ENCODE assay signal across 11 mouse cellular contexts in genomic region chr4:134065431-134066004, GRCm38 (mm10). TPM values are rescaled to one million over a fixed set of nuclear protein-coding genes. Genes with fewer than 3 reads are reported as not detected.
A peak's percentile ranks its signal among the peaks of the same experiment; 100 is the strongest.
DNase-seq lines count a peak whose midpoint lies in the region; ATAC-seq and TF ChIP-seq lines count a peak whose summit lies in the region.
"Had no signal": no experiment of that assay in that cellular context is flagged by ENCODE, and none has a peak within 500 bp of the region (broad histone marks: within the 10 kb centered on the region; RNA-seq: fewer than 3 reads in every experiment).

No protein-coding gene starts in this region.

- WGBS in kidney, postnatal 0 days, result 14% methylated on average over 23 of the region's 23 CpGs
- WGBS in lung, postnatal 0 days, result 16% methylated on average over 22 of the region's 23 CpGs

- H3K36me3 ChIP-seq in kidney, postnatal 0 days (ENCODE audit: insufficient read depth, low read length), result no peaks in the 10 kb centered on the region
- no peaks in the 10 kb centered on the region for H3K36me3 ChIP-seq in lung, postnatal 0 days (ENCODE audit: insufficient read depth, low read length)

- TF ChIP-seq EP300 in lung, postnatal 0 days (IDR thresholded peaks at IDR 0.05), result no peak

- H3K4me1 ChIP-seq in kidney, postnatal 0 days (replicated peaks; ENCODE audit: insufficient read depth, low read length), result no peaks in the 10 kb centered on the region
- H3K4me1 ChIP-seq in lung, postnatal 0 days (ENCODE audit: insufficient read depth, low read depth, low read length), result no peaks in the 10 kb centered on the region

- no peaks in the 10 kb centered on the region for H3K27me3 ChIP-seq in kidney, postnatal 0 days (ENCODE audit: insufficient read depth, low read length)
- no peaks in the 10 kb centered on the region for H3K27me3 ChIP-seq in lung, postnatal 0 days (replicated peaks; ENCODE audit: insufficient read depth, low read length)

- ATAC-seq in kidney, postnatal 0 days (replicated peaks; ENCODE audit: low FRiP score, low read depth), result no peak
- ATAC-seq in lung, postnatal 0 days, result peak; percentile 74

- DNase-seq in urinary bladder, adult 18-20 months (ENCODE audit: low spot score in 2 of 2), result peak; percentile 67 to 74
- no peak for DNase-seq in urinary bladder, postnatal 10 days (ENCODE audit: low spot score)
- no peak for DNase-seq in kidney, postnatal 0 days (ENCODE audit: low spot score)
- peak; percentile 48 for DNase-seq in lung, postnatal 0 days (ENCODE audit: low spot score)
- no peak for DNase-seq in cerebellum, postnatal 14 days
- no peak for DNase-seq in thymus, postnatal 25 days
- DNase-seq in adrenal gland, postnatal 14 days, result no peak
- DNase-seq in spleen, adult 18-20 months, result no peak
- DNase-seq: heart, postnatal 14 days had no signal

- H3K4me2 ChIP-seq in kidney, postnatal 0 days (ENCODE audit: low read length), result peak overlapping the region; percentile 29
- H3K4me2 ChIP-seq in lung, postnatal 0 days (replicated peaks; ENCODE audit: low read depth, low read length), result peak overlapping the region; percentile 43

- H3K4me3 ChIP-seq in kidney, postnatal 0 days (replicated peaks; ENCODE audit: low read depth, low read length), result no peak overlapping the region
- H3K4me3 ChIP-seq in lung, postnatal 0 days (ENCODE audit: low read depth, low read length), result no peak overlapping the region

- TF ChIP-seq CTCF in kidney, postnatal 0 days (IDR thresholded peaks at IDR 0.05; ENCODE audit: low read depth), result no peak
- TF ChIP-seq CTCF in lung, postnatal 0 days (IDR thresholded peaks at IDR 0.05), result no peak

- no peak overlapping the region for H3K9ac ChIP-seq in kidney, postnatal 0 days (ENCODE audit: low read depth, low read length)
- no peak overlapping the region for H3K9ac ChIP-seq in lung, postnatal 0 days (replicated peaks; ENCODE audit: low read depth)

- H3K27ac ChIP-seq in kidney, postnatal 0 days, result no peak overlapping the region
- H3K27ac ChIP-seq in lung, postnatal 0 days (ENCODE audit: low read length), result no peak overlapping the region

- no peaks in the 10 kb centered on the region for H3K9me3 ChIP-seq in kidney, postnatal 0 days (replicated peaks; ENCODE audit: low read length)
- no peaks in the 10 kb centered on the region for H3K9me3 ChIP-seq in lung, postnatal 0 days (ENCODE audit: low read length)

RNA-seq across cellular contexts. Expression of gene Crybg2, which starts 4.9 kb away (rescaled TPM):
- polyA plus RNA-seq in kidney, postnatal 0 days (2015; fragmentation: Nextera tagmentation; extraction: Ambion mirVana), result 2.8 and 6.1 TPM in 2 replicates
- polyA plus RNA-seq in lung, postnatal 0 days (2015; fragmentation: Nextera tagmentation; extraction: Ambion mirVana), result 2.8 and 3.1 TPM in 2 replicates
- not detected in 2 replicates for total RNA-seq in adrenal gland, postnatal 14 days (2021)

RNA-seq across cellular contexts. Expression of gene Zfp683, which starts 11.9 kb away (rescaled TPM):
- not detected in 2 replicates for polyA plus RNA-seq in kidney, postnatal 0 days (2015; fragmentation: Nextera tagmentation; extraction: Ambion mirVana)
- polyA plus RNA-seq in lung, postnatal 0 days (2015; fragmentation: Nextera tagmentation; extraction: Ambion mirVana), result not detected in 2 replicates
- 0.26 TPM in 1 of 2 replicates, not detected in the other for total RNA-seq in adrenal gland, postnatal 14 days (2021)
- total RNA-seq: heart, postnatal 14 days; layer of hippocampus, adult 8-10 months; liver, adult 2 months had no signal

RNA-seq across cellular contexts. Expression of gene Cd52, which starts 29.4 kb away (rescaled TPM):
- polyA plus RNA-seq in kidney, postnatal 0 days (2015; fragmentation: Nextera tagmentation; extraction: Ambion mirVana), result 14.7 and 18.9 TPM in 2 replicates
- polyA plus RNA-seq in lung, postnatal 0 days (2015; fragmentation: Nextera tagmentation; extraction: Ambion mirVana), result 65.8 and 65.9 TPM in 2 replicates
- 9.3 and 78.8 TPM in 2 replicates for total RNA-seq in adrenal gland, postnatal 14 days (2021)

RNA-seq across cellular contexts. Expression of gene Ubxn11, which starts 36.9 kb away (rescaled TPM):
- polyA plus RNA-seq in kidney, postnatal 0 days (2015; fragmentation: Nextera tagmentation; extraction: Ambion mirVana), result 7.6 and 7.8 TPM in 2 replicates
- polyA plus RNA-seq in lung, postnatal 0 days (2015; fragmentation: Nextera tagmentation; extraction: Ambion mirVana), result 10.3 and 11.3 TPM in 2 replicates
- 6.2 and 8.4 TPM in 2 replicates for total RNA-seq in adrenal gland, postnatal 14 days (2021)

RNA-seq across cellular contexts. Expression of gene Lin28a, which starts 46.9 kb away (rescaled TPM):
- polyA plus RNA-seq in kidney, postnatal 0 days (2015; fragmentation: Nextera tagmentation; extraction: Ambion mirVana), result 0.04 TPM in 1 of 2 replicates, not detected in the other
- polyA plus RNA-seq in lung, postnatal 0 days (2015; fragmentation: Nextera tagmentation; extraction: Ambion mirVana), result 0.19 TPM in 1 of 2 replicates, not detected in the other
- total RNA-seq in adrenal gland, postnatal 14 days (2021), result not detected in 2 replicates
- total RNA-seq: heart, postnatal 14 days; layer of hippocampus, adult 8-10 months; liver, adult 2 months had no signal
- polyA plus RNA-seq: liver, adult 2 months had no signal

Comparison
In these comparisons a context has a peak if more than half of its experiments do, and no peak if none do; other contexts are left out.
1. DNase-seq: peak in urinary bladder, adult 18-20 months (2 of 2) and lung, postnatal 0 days (single experiment); none in urinary bladder, postnatal 10 days (single experiment), kidney, postnatal 0 days (single experiment), cerebellum, postnatal 14 days (0 of 2), thymus, postnatal 25 days (single experiment), adrenal gland, postnatal 14 days (single experiment) and spleen, adult 18-20 months (0 of 2).